Mouse (Mus musculus) MEL (cell line): Measurements from ENCODE around the gene Srpx2. TPM values are rescaled to one million over a fixed set of nuclear protein-coding genes. Genes with fewer than 3 reads are reported as not detected.

Experiments
- DNase-seq: peaks from one replicate; pipeline ENCODE4 v3.0.0; 2011; ENCODE audit warnings: low read depth, low spot score
- H3K27ac ChIP-seq: 2 replicates; pipeline ENCODE4 v1.5.1; 2012; ENCODE audit warnings: low read depth, mild to moderate bottlenecking, control low read depth, low read length, moderate library complexity; ENCODE audit not compliant: control insufficient read depth
- H3K27me3 ChIP-seq, 2 experiments: fragments of 150-350 bp in 1 of 2; sonication (generic) in 1 of 2; 2 replicates each; pipeline ENCODE4 v1.6.1; 2012; ENCODE audit warnings: low read length in 2 of 2, mild to moderate bottlenecking in 2 of 2, improper control_type of control experiment in 1 of 2, moderate library complexity in 1 of 2; ENCODE audit not compliant: insufficient read depth in 2 of 2, control insufficient read depth in 1 of 2
- H3K36me3 ChIP-seq, 2 experiments: 2 replicates each; pipeline ENCODE4 v1.6.1; 2012 to 2014; ENCODE audit warnings: low read length in 2 of 2, improper control_type of control experiment in 1 of 2, inconsistent platforms in 1 of 2, mild to moderate bottlenecking in 1 of 2; ENCODE audit not compliant: insufficient read depth in 2 of 2, control insufficient read depth in 1 of 2
- H3K4me1 ChIP-seq, 2 experiments: fragments of 150-350 bp in 1 of 2; sonication (generic) in 1 of 2; 2 replicates each; pipeline ENCODE4 v1.6.1; 2012; ENCODE audit warnings: low read length in 2 of 2, improper control_type of control experiment in 1 of 2, mild to moderate bottlenecking in 1 of 2; ENCODE audit not compliant: insufficient read depth in 2 of 2, control insufficient read depth in 1 of 2
- H3K4me3 ChIP-seq, 2 experiments: fragments of 150-350 bp in 1 of 2; sonication (generic) in 1 of 2; 2 replicates each; pipeline ENCODE4 v1.5.1; 2012; ENCODE audit warnings: low read depth in 2 of 2, low read length in 2 of 2, mild to moderate bottlenecking in 2 of 2, moderate library complexity in 2 of 2, control low read depth in 1 of 2, improper control_type of control experiment in 1 of 2; ENCODE audit not compliant: control insufficient read depth in 1 of 2, insufficient read depth in 1 of 2
- H3K79me2 ChIP-seq: 2 replicates; pipeline ENCODE4 v1.6.1; 2012; ENCODE audit warnings: mild to moderate bottlenecking, low read length, moderate library complexity; ENCODE audit not compliant: control insufficient read depth, poor library complexity, insufficient read depth
- H3K9ac ChIP-seq: 2 replicates; pipeline ENCODE4 v1.6.1; 2012; ENCODE audit warnings: low read depth, mild to moderate bottlenecking, control low read depth, low read length, moderate library complexity; ENCODE audit not compliant: control insufficient read depth, poor library complexity, severe bottlenecking
- H3K9me3 ChIP-seq: fragments of 150-350 bp; sonication (generic); replicated peaks from 2 replicates; pipeline ENCODE4 v1.6.1; 2012; ENCODE audit warnings: mild to moderate bottlenecking, low read length, improper control_type of control experiment, moderate library complexity; ENCODE audit not compliant: insufficient read depth
- CTCF ChIP-seq, 3 experiments: IDR thresholded peaks in 2 of 3; conservative IDR thresholded peaks in 1 of 3; 2 replicates each; pipeline ENCODE4 v1.5.1; 2011 to 2012; ENCODE audit warnings: low read length in 3 of 3, low read depth in 2 of 3, mild to moderate bottlenecking in 2 of 3, improper control_type of control experiment in 1 of 3, inconsistent platforms in 1 of 3, mixed read lengths in 1 of 3, moderate library complexity in 1 of 3; ENCODE audit not compliant: control insufficient read depth in 1 of 3, insufficient read depth in 1 of 3, poor library complexity in 1 of 3, severe bottlenecking in 1 of 3
- EP300 ChIP-seq, 2 experiments: IDR thresholded peaks; 2 replicates each; pipeline ENCODE4 v1.6.1; 2011; ENCODE audit warnings: improper control_type of control experiment in 2 of 2, low read length in 2 of 2, low read depth in 1 of 2, mild to moderate bottlenecking in 1 of 2
- GABPA ChIP-seq: IDR thresholded peaks from 2 replicates; pipeline ENCODE4 v1.6.1; 2012; ENCODE audit warnings: low read depth, mild to moderate bottlenecking, inconsistent platforms, low read length, improper control_type of control experiment, moderate library complexity
- GATA1 ChIP-seq: IDR thresholded peaks from 2 replicates; pipeline ENCODE4 v1.6.1; 2011; ENCODE audit warnings: low read depth, low read length, improper control_type of control experiment
- JUND ChIP-seq: IDR thresholded peaks from 2 replicates; pipeline ENCODE4 v1.6.1; 2011; ENCODE audit warnings: low read depth, mild to moderate bottlenecking, improper control_type of control experiment, low read length
- MAFK ChIP-seq: IDR thresholded peaks from 2 replicates; pipeline ENCODE4 v1.6.1; 2011; ENCODE audit warnings: low read depth, mild to moderate bottlenecking, low read length, improper control_type of control experiment, borderline replicate concordance
- MAX ChIP-seq: IDR thresholded peaks from 2 replicates; pipeline ENCODE4 v1.6.1; 2011; ENCODE audit warnings: low read length, improper control_type of control experiment
- MAZ ChIP-seq: IDR thresholded peaks from 2 replicates; pipeline ENCODE4 v1.6.1; 2012; ENCODE audit warnings: low read depth, mild to moderate bottlenecking, inconsistent platforms, low read length, improper control_type of control experiment
- MEF2A ChIP-seq: IDR thresholded peaks from 2 replicates; pipeline ENCODE4 v1.6.1; 2014; ENCODE audit warnings: low read depth, mild to moderate bottlenecking, inconsistent platforms, low read length, improper control_type of control experiment; ENCODE audit not compliant: poor library complexity, insufficient replicate concordance, severe bottlenecking; ENCODE audit errors: extremely low read depth
- MXI1 ChIP-seq: IDR thresholded peaks from 2 replicates; pipeline ENCODE4 v1.6.1; 2011; ENCODE audit warnings: mild to moderate bottlenecking, low read depth, low read length, improper control_type of control experiment
- MYC ChIP-seq: IDR thresholded peaks from 2 replicates; pipeline ENCODE4 v1.6.1; 2011; ENCODE audit warnings: low read depth, mild to moderate bottlenecking, low read length, improper control_type of control experiment, moderate library complexity
- NELFE ChIP-seq: IDR thresholded peaks from 2 replicates; pipeline ENCODE4 v1.6.1; 2011; ENCODE audit warnings: low read depth, low read length, improper control_type of control experiment
- NRF1 ChIP-seq: IDR thresholded peaks from 2 replicates; pipeline ENCODE4 v1.6.1; 2014; ENCODE audit warnings: low read depth, mild to moderate bottlenecking, inconsistent platforms, low read length, improper control_type of control experiment, moderate library complexity; ENCODE audit not compliant: poor library complexity, insufficient read depth, severe bottlenecking
- RAD21 ChIP-seq: IDR thresholded peaks from 2 replicates; pipeline ENCODE4 v1.6.1; 2011; ENCODE audit warnings: mild to moderate bottlenecking, low read depth, low read length, improper control_type of control experiment
- RCOR1 ChIP-seq: IDR thresholded peaks from 2 replicates; pipeline ENCODE4 v1.6.1; 2012; ENCODE audit warnings: low read depth, mild to moderate bottlenecking, inconsistent platforms, low read length, improper control_type of control experiment
- SMC3 ChIP-seq: IDR thresholded peaks from 2 replicates; pipeline ENCODE4 v1.6.1; 2011; ENCODE audit warnings: low read depth, low read length, improper control_type of control experiment
- TCF12 ChIP-seq: IDR thresholded peaks from 2 replicates; pipeline ENCODE4 v1.6.1; 2014; ENCODE audit warnings: low read depth, mild to moderate bottlenecking, inconsistent platforms, low read length, improper control_type of control experiment, moderate library complexity
- USF1 ChIP-seq: IDR thresholded peaks from 2 replicates; pipeline ENCODE4 v1.6.1; 2014; ENCODE audit warnings: low read depth, mild to moderate bottlenecking, inconsistent platforms, low read length, improper control_type of control experiment, moderate library complexity
- ZC3H11A ChIP-seq: IDR thresholded peaks from 2 replicates; pipeline ENCODE4 v1.6.1; 2012; ENCODE audit warnings: low read depth, mild to moderate bottlenecking, inconsistent platforms, low read length, improper control_type of control experiment
- polyA plus RNA-seq, 2 experiments: library from polyadenylated mRNA; stranded (reverse) in 1 of 2; unstranded in 1 of 2; fragments of >175 nt in 1 of 2; fragments of >200 nt in 1 of 2; gene quantifications; 2 replicates each; pipeline versions ENCODE4 v1.2.1 to v1.2.4; 2012; ENCODE audit warnings: low replicate concordance in 2 of 2, low read depth in 1 of 2; ENCODE audit not compliant: insufficient read length in 2 of 2, insufficient read depth in 1 of 2, missing spikeins in 1 of 2
- total RNA-seq: library from RNA; depleted of rRNA; stranded (reverse); fragments of 300-350 nt; gene quantifications from 2 replicates; pipeline ENCODE4 v1.2.3, GENCODE M21; 2012

Gene Srpx2
- total and polyA plus RNA-seq, 3 experiments: not detected

- TF ChIP-seq ZC3H11A (peak; percentile 86), SMC3 (peak; percentile 92), RAD21 (peak; percentile 95), CTCF (IDR thresholded peaks at IDR 0.05 in 2 of 3, conservative IDR thresholded peaks at IDR 0.05 in 1 of 3; ENCODE audit: control insufficient read depth in 1 of 3, insufficient read depth in 1 of 3, low read depth in 2 of 3, low read length in 3 of 3, poor library complexity in 1 of 3, severe bottlenecking in 1 of 3) (peak; percentile 22 to 94 (median 77); a peak in 4 of 6 replicates), TCF12 (no peak), EP300 (IDR thresholded peaks at IDR 0.05; ENCODE audit: low read depth in 1 of 2, low read length in 2 of 2) (no peak), NELFE (no peak)
- Histone ChIP-seq H3K79me2 (no peaks in the 10 kb centered on the region), H3K27ac (no peak overlapping the region), H3K4me3 (no peak overlapping the region), H3K9ac (no peak overlapping the region), H3K27me3 (no peaks in the 10 kb centered on the region; a peak in 1 of 4 replicates), H3K4me1 (peaks cover 2 to 3% of the 10 kb centered on the region in 2 experiments; a peak in 3 of 4 replicates), H3K9me3 (no peaks in the 10 kb centered on the region), H3K36me3 (no peaks in the 10 kb centered on the region)
- DNase-seq: peak; percentile 90
These were observed 23.2 kb downstream of the Srpx2 start for GRCm38 (mm10) chrX:133931302-133932013.

GRCm38 (mm10) chrX:133936605-133937225 is 28.5 kb downstream of the Srpx2 start:
- Histone ChIP-seq H3K4me3 (no peak overlapping the region), H3K27ac (no peak overlapping the region), H3K9ac (no peak overlapping the region), H3K79me2 (no peaks in the 10 kb centered on the region), H3K9me3 (no peaks in the 10 kb centered on the region), H3K36me3 (peaks cover 0 to 8% of the 10 kb centered on the region in 2 experiments; a peak in 2 of 4 replicates), H3K27me3 (no peaks in the 10 kb centered on the region; a peak in 1 of 4 replicates), H3K4me1 (peaks cover 6 to 12% of the 10 kb centered on the region in 2 experiments; a peak in 3 of 4 replicates)
- peak; percentile 43 for DNase-seq
- TF ChIP-seq GABPA (no peak), EP300 (IDR thresholded peaks at IDR 0.05; ENCODE audit: low read depth in 1 of 2, low read length in 2 of 2) (peak; percentile 44 to 58; a peak in 2 of 4 replicates), MAX (no peak), MAZ (no peak), MAFK (no peak), NRF1 (no peak), MYC (no peak), GATA1 (peak; percentile 70), TCF12 (peak; percentile 56; the same call in 1 of the 2 replicates), USF1 (no peak), RAD21 (no peak), MXI1 (0 out of 2 replicates have a peak, but pooled peaks have one; percentile 22), JUND (no peak), RCOR1 (no peak), MEF2A (no peak)
- TF ChIP-seq, all 39 proteins: peak for 4
